Mouse (Mus musculus): ENCODE data around the gene Golph3. TPM values are rescaled to one million over a fixed set of nuclear protein-coding genes. Genes with fewer than 3 reads are reported as not detected.

The Golph3 gene
- polyA plus RNA-seq, 1 experiment: 55.4 TPM

GRCm38 (mm10) chr15:12388726-12389489, 67.7 kb downstream of the Golph3 start:
- no peak overlapping the region for H3K4me2 ChIP-seq (ENCODE audit: low read depth)
- H3ac ChIP-seq (ENCODE audit: control insufficient read depth, insufficient read length): no peak overlapping the region
- H3K36me3 ChIP-seq (ENCODE audit: control insufficient read depth, insufficient read depth): no peaks in the 10 kb centered on the region
- H3K27me3 ChIP-seq (ENCODE audit: control insufficient read depth, insufficient read depth, insufficient read length): peaks cover 9% of the 10 kb centered on the region
- no peaks in the 10 kb centered on the region for H3K79me2 ChIP-seq (ENCODE audit: control insufficient read depth, insufficient read depth)
- H3K4me3 ChIP-seq: no peak overlapping the region
- no peak for TF ChIP-seq MYOD1 (IDR thresholded peaks at IDR 0.05; ENCODE audit: control insufficient read depth in 1 of 3, insufficient read length in 2 of 3, low read depth in 2 of 3)
- TF ChIP-seq E2F4 (IDR thresholded peaks at IDR 0.05; ENCODE audit: insufficient read depth): no peak
- TF ChIP-seq SRF (IDR thresholded peaks at IDR 0.05; ENCODE audit: control insufficient read depth, insufficient read length, low read depth): no peak
- no peak for TF ChIP-seq MYOG (IDR thresholded peaks at IDR 0.05; ENCODE audit: control insufficient read depth in 1 of 3, insufficient read depth in 1 of 3, insufficient read length in 2 of 3, low read depth in 2 of 3)
- TF ChIP-seq REST (IDR thresholded peaks at IDR 0.05; ENCODE audit: insufficient read depth, insufficient read length): no peak
- TF ChIP-seq POLR2AphosphoS2 (IDR thresholded peaks at IDR 0.05; ENCODE audit: insufficient read length, low read depth): no peak
- no peak for TF ChIP-seq TCF3 (IDR thresholded peaks at IDR 0.05; ENCODE audit: insufficient read length, low read depth)

DNA sequence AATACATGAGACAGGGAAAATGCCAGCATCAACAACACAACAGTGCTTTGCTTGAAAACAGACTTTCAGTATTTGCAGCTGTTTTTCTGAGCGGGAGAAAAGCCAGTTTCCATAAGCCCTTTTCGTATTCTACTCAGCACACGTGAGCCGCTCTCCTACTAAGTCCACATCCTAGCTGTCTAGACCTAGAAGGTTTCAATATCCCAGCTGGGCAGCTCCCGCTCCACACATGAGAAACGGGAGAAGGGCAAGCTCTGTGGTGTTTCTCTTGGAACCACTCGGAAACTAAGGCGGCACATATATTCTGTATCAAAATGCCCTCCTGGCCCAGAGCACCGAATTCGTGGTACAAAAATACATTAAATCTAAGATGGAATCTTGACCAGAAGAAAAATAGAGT, 73.5 kb downstream of the Golph3 start:
- Histone ChIP-seq H3K27me3 (ENCODE audit: control insufficient read depth, insufficient read depth, insufficient read length) (peaks cover 8% of the 10 kb centered on the region), H3K79me2 (ENCODE audit: control insufficient read depth, insufficient read depth) (no peaks in the 10 kb centered on the region), H3K36me3 (ENCODE audit: control insufficient read depth, insufficient read depth) (no peaks in the 10 kb centered on the region), H3K4me2 (ENCODE audit: low read depth) (no peak overlapping the region), H3ac (ENCODE audit: control insufficient read depth, insufficient read length) (no peak overlapping the region), H3K4me3 (no peak overlapping the region)
- TF ChIP-seq TCF12 (IDR thresholded peaks at IDR 0.05; ENCODE audit: insufficient read depth, poor library complexity, severe bottlenecking): no peak
- TF ChIP-seq POLR2A (IDR thresholded peaks at IDR 0.05; ENCODE audit: insufficient read length, low read depth): no peak
- no peak for TF ChIP-seq E2F4 (IDR thresholded peaks at IDR 0.05; ENCODE audit: insufficient read depth)
- no peak for TF ChIP-seq POLR2AphosphoS2 (IDR thresholded peaks at IDR 0.05; ENCODE audit: insufficient read length, low read depth)
- TF ChIP-seq REST (IDR thresholded peaks at IDR 0.05; ENCODE audit: insufficient read depth, insufficient read length): no peak
- no peak for TF ChIP-seq MYOD1 (IDR thresholded peaks at IDR 0.05; ENCODE audit: control insufficient read depth in 1 of 3, insufficient read length in 2 of 3, low read depth in 2 of 3)
- TF ChIP-seq MAX (IDR thresholded peaks at IDR 0.05; ENCODE audit: low read depth): no peak
- TF ChIP-seq CEBPB (IDR thresholded peaks at IDR 0.05; ENCODE audit: insufficient read depth, poor library complexity, severe bottlenecking): no peak

DNA sequence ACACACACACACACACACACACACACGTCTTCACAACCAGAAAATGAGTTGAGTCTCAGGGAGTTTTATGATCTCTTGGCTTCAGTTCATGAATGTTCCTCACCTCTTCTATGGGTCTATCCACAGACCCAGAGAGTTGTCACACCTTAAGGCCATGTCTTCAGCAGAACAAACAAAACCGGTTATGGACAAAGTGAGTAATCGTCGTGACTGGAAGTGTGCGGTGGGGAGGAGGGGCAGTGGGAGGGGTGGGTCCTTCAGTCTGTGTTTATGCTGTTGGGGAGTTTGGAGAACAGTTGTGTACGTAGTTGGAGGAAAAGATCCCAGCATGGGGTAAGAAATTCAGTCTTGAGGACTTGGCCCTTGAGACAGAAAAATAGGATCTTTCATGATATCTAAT, 75.8 kb downstream of the Golph3 start:
- Histone ChIP-seq H3K79me2 (ENCODE audit: control insufficient read depth, insufficient read depth) (no peaks in the 10 kb centered on the region), H3K4me3 (no peak overlapping the region), H3K4me2 (ENCODE audit: low read depth) (no peak overlapping the region), H3K27me3 (ENCODE audit: control insufficient read depth, insufficient read depth, insufficient read length) (peaks cover 10% of the 10 kb centered on the region), H3K36me3 (ENCODE audit: control insufficient read depth, insufficient read depth) (no peaks in the 10 kb centered on the region), H3ac (ENCODE audit: control insufficient read depth, insufficient read length) (no peak overlapping the region)
- no peak for TF ChIP-seq CEBPB (IDR thresholded peaks at IDR 0.05; ENCODE audit: insufficient read depth, poor library complexity, severe bottlenecking)
- no peak for TF ChIP-seq TCF12 (IDR thresholded peaks at IDR 0.05; ENCODE audit: insufficient read depth, poor library complexity, severe bottlenecking)
- TF ChIP-seq REST (IDR thresholded peaks at IDR 0.05; ENCODE audit: insufficient read depth, insufficient read length): no peak
- no peak for TF ChIP-seq MYOD1 (IDR thresholded peaks at IDR 0.05; ENCODE audit: control insufficient read depth in 1 of 3, insufficient read length in 2 of 3, low read depth in 2 of 3)
- no peak for TF ChIP-seq E2F4 (IDR thresholded peaks at IDR 0.05; ENCODE audit: insufficient read depth)
- TF ChIP-seq USF1 (IDR thresholded peaks at IDR 0.05; ENCODE audit: low read depth): no peak
- no peak for TF ChIP-seq SRF (IDR thresholded peaks at IDR 0.05; ENCODE audit: control insufficient read depth, insufficient read length, low read depth)
- TF ChIP-seq POLR2A (IDR thresholded peaks at IDR 0.05; ENCODE audit: insufficient read length, low read depth): no peak
- TF ChIP-seq POLR2AphosphoS2 (IDR thresholded peaks at IDR 0.05; ENCODE audit: insufficient read length, low read depth): no peak
- no peak for TF ChIP-seq MAX (IDR thresholded peaks at IDR 0.05; ENCODE audit: low read depth)
- TF ChIP-seq TCF3 (IDR thresholded peaks at IDR 0.05; ENCODE audit: insufficient read length, low read depth): no peak
- TF ChIP-seq MYOG (IDR thresholded peaks at IDR 0.05; ENCODE audit: control insufficient read depth in 1 of 3, insufficient read depth in 1 of 3, insufficient read length in 2 of 3, low read depth in 2 of 3): no peak

Other genes with a start within 250 kb of the Golph3 start
- 35.9 TPM for gene Zfr, start 203.6 kb upstream of the Golph3 start, polyA plus RNA-seq (2012; fragmentation: generic; extraction: Trizol)
- 6.2 TPM for gene Mtmr12, start 116.4 kb upstream of the Golph3 start, polyA plus RNA-seq (2012; fragmentation: generic; extraction: Trizol)
- gene 1810049J17Rik, start 449 bp downstream of the Golph3 start, polyA plus RNA-seq (2012; fragmentation: generic; extraction: Trizol): 9.7 TPM

Measured in myocyte (in vitro differentiated cells).